Mouse (Mus musculus) heart, adult 2 months (tissue): ENCODE results near the gene Hadh. TPM values are rescaled to one million over a fixed set of nuclear protein-coding genes. Genes with fewer than 3 reads are reported as not detected.
A peak's percentile ranks its signal among the peaks of the same experiment; 100 is the strongest.

ENCODE experiments used
- DNase-seq, 2 experiments: peaks; one replicate each; pipeline ENCODE4 v3.0.0; 2021
- H3K27ac ChIP-seq: fragments of 200-600 bp; 2 replicates; pipeline ENCODE4 v1.8.1; 2022
- H3K27me3 ChIP-seq: fragments of 200-500 bp; 2 replicates; pipeline ENCODE4 v1.6.1; 2012; ENCODE audit warnings: mild to moderate bottlenecking, low read length, inconsistent platforms, mixed read lengths; ENCODE audit not compliant: control insufficient read depth, insufficient read depth
- H3K36me3 ChIP-seq: fragments of 200-500 bp; 2 replicates; pipeline ENCODE4 v1.6.1; 2012; ENCODE audit warnings: low read length, inconsistent platforms; ENCODE audit not compliant: control insufficient read depth, insufficient read depth
- H3K4me1 ChIP-seq: fragments of 200-500 bp; 2 replicates; pipeline ENCODE4 v1.6.1; 2011; ENCODE audit warnings: low read length; ENCODE audit not compliant: control insufficient read depth, insufficient read depth
- H3K4me3 ChIP-seq: fragments of 200-600 bp; 2 replicates; pipeline ENCODE4 v1.8.1; 2022
- H3K79me2 ChIP-seq: fragments of 200-500 bp; replicated peaks from 2 replicates; pipeline ENCODE4 v1.6.1; 2012; ENCODE audit warnings: mild to moderate bottlenecking, inconsistent platforms, low read length, moderate library complexity, mixed read lengths; ENCODE audit not compliant: control insufficient read depth, insufficient read depth
- H3K9ac ChIP-seq: fragments of 200-500 bp; 2 replicates; pipeline ENCODE4 v1.6.1; 2012; ENCODE audit warnings: low read depth, mild to moderate bottlenecking, control low read depth, inconsistent platforms, low read length, mixed read lengths
- CTCF ChIP-seq: fragments of 200-600 bp; IDR thresholded peaks from 2 replicates; pipeline ENCODE4 v1.8.1; 2022; ENCODE audit warnings: antibody characterized with exemption, mild to moderate bottlenecking, moderate library complexity
- EP300 ChIP-seq: fragments of 200-500 bp; IDR thresholded peaks from 2 replicates; pipeline ENCODE4 v1.6.1; 2011; ENCODE audit warnings: low read depth, low read length, control low read depth; ENCODE audit not compliant: insufficient read depth
- POLR2A ChIP-seq: fragments of 200-500 bp; IDR thresholded peaks from 2 replicates; pipeline ENCODE4 v1.6.1; 2011; ENCODE audit warnings: mild to moderate bottlenecking, low read depth, low read length, control low read depth; ENCODE audit not compliant: insufficient read depth
- WGBS: fragments of 180-500 bp; shearing (Covaris S2); methylation state at CpG from one replicate; pipeline ENCODE4 v1.1.7; 2018; 5-methylcytosine and 5-hydroxymethylcytosine counted together
- intact Hi-C: fragments of 180-260 bp; cut with DNase I; formaldehyde crosslinking; loops from one replicate; pipeline ENCODE4 v1.15.1; 2025
- polyA plus RNA-seq: library from polyadenylated mRNA; depleted of rRNA; stranded (reverse); fragments of >200 nt; gene quantifications from 2 replicates; pipeline ENCODE4 v1.2.3, GENCODE M21; 2012
- total RNA-seq, 2 experiments: library from RNA; stranded (reverse); gene quantifications; 2 replicates each; pipeline ENCODE4 v1.2.3; 2021

The Hadh gene
- total and polyA plus RNA-seq, 3 experiments, result 619 to 774 (median 648) TPM

DNA sequence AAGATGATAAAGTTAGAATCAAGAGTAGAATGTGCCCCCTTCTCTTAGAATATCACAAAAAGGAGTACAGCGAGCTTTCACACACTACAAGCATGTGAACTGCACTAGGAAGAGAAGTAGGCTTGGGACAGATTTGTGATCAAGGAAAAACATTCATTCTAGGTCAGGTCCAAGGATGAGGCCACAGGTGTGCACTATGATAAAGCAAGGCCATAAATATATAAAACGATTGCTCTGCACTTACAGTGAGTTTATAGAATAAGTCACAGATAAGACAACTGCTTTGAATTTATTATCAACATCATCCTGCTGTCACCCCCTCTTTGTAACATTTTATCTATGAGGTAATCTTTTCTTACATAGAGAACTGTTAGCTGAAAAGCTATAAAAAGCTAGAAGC lies 20.4 kb upstream of the Hadh start:
- intact Hi-C loops, result no loop called here
- DNase-seq, result no peak
- no peak for TF ChIP-seq POLR2A
- no peak for TF ChIP-seq CTCF
- TF ChIP-seq EP300, result no peak
- Histone ChIP-seq H3K36me3 (no peaks in the 10 kb centered on the region; the same call in 1 of the 2 replicates), H3K9ac (no peak overlapping the region), H3K4me1 (no peaks in the 10 kb centered on the region), H3K27ac (no peak overlapping the region), H3K4me3 (no peak overlapping the region), H3K27me3 (no peaks in the 10 kb centered on the region), H3K79me2 (no peaks in the 10 kb centered on the region)
- 81% methylated on average over 2 of the region's 2 CpGs for WGBS

DNA sequence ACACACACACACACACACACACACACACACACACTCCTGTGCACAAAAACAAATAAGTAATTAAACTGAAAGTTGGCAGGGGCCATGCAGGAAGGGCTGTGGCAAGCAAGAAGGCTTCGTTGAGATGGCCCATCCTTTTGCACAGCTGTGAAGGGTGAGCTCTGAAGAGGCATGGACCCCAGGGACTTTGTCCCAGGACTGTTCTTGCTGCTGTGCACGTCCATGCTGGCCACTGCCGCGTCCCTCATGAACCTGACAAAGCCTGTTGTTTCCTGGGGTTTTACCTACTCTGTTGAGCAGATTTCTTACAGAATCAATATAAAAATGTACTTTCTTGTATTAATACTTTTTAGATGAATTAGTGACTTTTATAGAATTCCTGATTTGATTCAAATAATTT lies 20.0 kb upstream of the Hadh start:
- Histone ChIP-seq H3K4me1 (no peaks in the 10 kb centered on the region), H3K27ac (no peak overlapping the region), H3K27me3 (no peaks in the 10 kb centered on the region), H3K36me3 (no peaks in the 10 kb centered on the region; the same call in 1 of the 2 replicates), H3K9ac (no peak overlapping the region), H3K4me3 (no peak overlapping the region), H3K79me2 (no peaks in the 10 kb centered on the region)
- no peak for DNase-seq
- intact Hi-C loops, result no loop called here
- TF ChIP-seq CTCF, result no peak
- no peak for TF ChIP-seq EP300
- no peak for TF ChIP-seq POLR2A
- 82% methylated on average over 4 of the region's 4 CpGs for WGBS

DNA sequence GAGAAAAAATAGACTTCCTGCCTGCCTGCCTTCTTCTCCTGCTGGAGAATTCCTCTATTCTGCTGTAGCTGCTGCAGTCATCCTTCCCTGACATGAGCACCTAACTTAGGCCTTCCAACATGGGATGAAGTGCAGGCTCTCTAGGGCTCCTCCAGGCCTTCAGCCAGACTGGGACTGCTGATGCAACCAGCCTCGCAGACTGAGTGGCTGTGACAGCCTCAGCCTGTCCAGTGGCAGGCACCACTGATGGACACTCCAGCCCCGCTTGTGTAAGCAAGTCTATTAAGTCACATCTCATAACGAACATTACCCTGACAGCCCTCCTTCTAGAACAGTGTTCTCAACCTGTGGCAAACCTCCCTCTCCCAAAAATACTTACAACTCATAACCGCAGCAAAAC lies 2.2 kb upstream of the Hadh start:
- WGBS, result 83% methylated on average over 4 of the region's 4 CpGs
- intact Hi-C loops, result loop anchor here (10.0 kb wide), 1 partner anchor 1549 kb away; no protein-coding TSS in a partner anchor
- Histone ChIP-seq H3K27ac (no peak overlapping the region), H3K36me3 (peaks cover 10% of the 10 kb centered on the region), H3K79me2 (peaks cover 2% of the 10 kb centered on the region; the same call in 1 of the 2 replicates), H3K4me1 (peaks cover 1% of the 10 kb centered on the region), H3K4me3 (no peak overlapping the region), H3K9ac (no peak overlapping the region), H3K27me3 (no peaks in the 10 kb centered on the region)
- DNase-seq, result no peak
- TF ChIP-seq POLR2A, result no peak
- no peak for TF ChIP-seq CTCF
- no peak for TF ChIP-seq EP300

DNA sequence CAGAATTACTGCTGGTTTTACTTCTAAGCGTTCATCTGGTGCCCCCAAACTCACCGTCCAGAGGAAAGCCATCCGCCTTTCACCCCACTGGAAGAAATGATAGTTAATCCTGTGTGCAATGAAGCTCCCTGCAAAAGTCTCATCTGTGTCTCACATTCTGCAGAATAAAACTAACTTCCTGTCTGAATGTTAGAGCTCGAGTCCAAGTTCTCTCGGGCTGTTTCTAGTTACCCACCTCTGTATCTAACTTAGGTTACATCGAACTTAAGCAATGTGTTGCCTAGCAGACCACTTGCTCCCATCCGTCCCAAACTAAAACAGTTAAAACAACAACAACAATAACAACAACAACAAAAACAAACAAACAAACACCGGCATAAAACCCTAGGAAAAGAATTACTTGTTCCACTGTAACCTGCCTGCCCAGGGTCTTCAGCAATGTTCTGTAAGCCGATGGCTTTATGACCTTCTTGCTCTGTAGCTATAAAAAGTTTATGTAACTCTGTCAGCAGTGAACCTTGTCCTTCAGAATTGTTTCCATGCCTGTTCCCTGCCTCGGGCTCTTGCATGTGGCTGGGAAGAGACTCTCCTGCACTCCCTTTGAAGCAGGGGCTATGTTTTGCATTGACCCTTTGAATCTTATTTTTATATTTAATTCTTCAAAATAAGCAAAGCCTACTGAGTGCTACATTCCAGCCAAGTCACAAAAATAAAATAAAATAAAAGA lies 636 bp upstream of the Hadh start:
- H3K79me2 ChIP-seq, result peaks cover 2% of the 10 kb centered on the region; the same call in 1 of the 2 replicates
- H3K4me1 ChIP-seq, result peaks cover 1% of the 10 kb centered on the region
- H3K9ac ChIP-seq, result peak overlapping the region; percentile 35
- WGBS, result 14% methylated on average over 10 of the region's 10 CpGs
- H3K36me3 ChIP-seq, result peaks cover 11% of the 10 kb centered on the region
- DNase-seq, result no peak
- H3K4me3 ChIP-seq, result peak overlapping the region; percentile 98
- H3K27me3 ChIP-seq, result no peaks in the 10 kb centered on the region
- TF ChIP-seq EP300, result no peak
- intact Hi-C loops, result loop anchor here (1.0 to 10.0 kb wide), 2 partner anchors 30 to 1548 kb away; no protein-coding TSS in a partner anchor
- H3K27ac ChIP-seq, result peak overlapping the region; percentile 90

DNA sequence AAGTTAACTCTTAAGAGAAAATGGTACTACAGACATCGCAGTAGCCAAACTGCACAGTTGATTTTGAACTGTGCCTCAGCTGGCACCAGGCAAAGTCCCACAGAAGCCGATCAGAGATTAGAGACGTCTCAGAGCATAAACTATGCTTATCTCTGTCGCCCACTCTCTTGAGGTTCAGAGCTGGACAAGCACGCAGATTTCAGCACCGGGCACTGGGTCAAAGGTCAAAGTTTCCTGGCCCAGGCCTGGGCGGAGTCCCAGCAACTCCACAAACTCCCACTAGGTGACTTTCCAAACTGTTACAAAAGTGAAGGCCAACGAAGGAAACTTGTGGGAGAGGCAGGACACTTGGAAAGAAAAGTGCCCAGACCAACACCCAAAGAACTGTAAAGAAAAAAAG lies 744 bp downstream of the Hadh start:
- Histone ChIP-seq H3K36me3 (peaks cover 22% of the 10 kb centered on the region), H3K4me3 (peak overlapping the region; percentile 98), H3K9ac (peak overlapping the region; percentile 66), H3K27me3 (no peaks in the 10 kb centered on the region), H3K27ac (peak overlapping the region; percentile 90), H3K79me2 (peaks cover 2% of the 10 kb centered on the region; the same call in 1 of the 2 replicates), H3K4me1 (peaks cover 6% of the 10 kb centered on the region)
- DNase-seq, result peak; percentile 66 to 70
- intact Hi-C loops, result loop anchor here (10.0 kb wide), 1 partner anchor 1546 kb away; no protein-coding TSS in a partner anchor
- no peak for TF ChIP-seq POLR2A
- TF ChIP-seq CTCF, result peak; percentile 64
- 0 out of 2 replicates have a peak, but pooled peaks have one; percentile 15 for TF ChIP-seq EP300
- 4% methylated on average over 8 of the region's 8 CpGs for WGBS

DNA sequence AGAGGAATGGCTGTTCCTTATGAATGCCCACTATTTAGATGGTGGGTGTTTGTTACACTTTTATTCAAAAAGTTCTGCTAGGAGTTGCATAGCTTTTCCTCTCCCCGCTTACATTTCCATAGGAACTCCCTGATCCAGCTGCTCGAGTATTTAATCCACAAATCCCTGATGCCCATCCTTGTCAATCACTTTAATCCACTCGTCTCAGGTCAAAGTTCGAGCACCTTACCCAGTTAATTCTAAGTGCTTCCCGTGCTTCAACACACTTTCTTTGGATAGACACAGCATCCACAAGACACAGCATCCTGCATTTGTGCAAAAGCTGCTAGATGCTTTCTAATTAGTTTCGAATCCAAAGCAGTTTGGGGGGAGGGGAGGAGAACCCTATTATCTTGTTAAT lies 1.5 kb downstream of the Hadh start:
- Histone ChIP-seq H3K27ac (peak overlapping the region; percentile 90; the same call in 1 of the 2 replicates), H3K36me3 (peaks cover 25% of the 10 kb centered on the region), H3K79me2 (peaks cover 2% of the 10 kb centered on the region; the same call in 1 of the 2 replicates), H3K4me1 (peaks cover 6% of the 10 kb centered on the region), H3K27me3 (no peaks in the 10 kb centered on the region), H3K9ac (peak overlapping the region; percentile 36; the same call in 1 of the 2 replicates), H3K4me3 (peak overlapping the region; percentile 98)
- 66% methylated on average over 6 of the region's 6 CpGs for WGBS
- intact Hi-C loops, result loop anchor here (10.0 kb wide), 1 partner anchor 1546 kb away; no protein-coding TSS in a partner anchor
- TF ChIP-seq EP300, result no peak
- no peak for TF ChIP-seq POLR2A
- TF ChIP-seq CTCF, result no peak
- DNase-seq, result no peak
